Mouse (Mus musculus) cortical plate, adult 2 months (tissue): Measurements from ENCODE around the gene Skiv2l. TPM values are rescaled to one million over a fixed set of nuclear protein-coding genes. Genes with fewer than 3 reads are reported as not detected.
"Not testable (repeated sequence)": the region's sequence is repeated elsewhere in the genome, so short reads cannot be mapped to it uniquely, and the experiment has no call there.

Experiments used
- H3K27ac ChIP-seq: fragments of 200-500 bp; 2 replicates; pipeline ENCODE4 v1.5.1; 2012; ENCODE audit warnings: low read length, control low read depth, inconsistent platforms; ENCODE audit not compliant: insufficient read depth
- H3K4me1 ChIP-seq: fragments of 200-500 bp; 2 replicates; pipeline ENCODE4 v1.6.1; 2011; ENCODE audit warnings: low read length; ENCODE audit not compliant: control insufficient read depth, insufficient read depth
- H3K4me3 ChIP-seq: fragments of 200-500 bp; 2 replicates; pipeline ENCODE4 v1.5.1; 2011; ENCODE audit warnings: mild to moderate bottlenecking, low read length, control low read depth; ENCODE audit not compliant: insufficient read depth
- CTCF ChIP-seq: fragments of 200-500 bp; IDR thresholded peaks from 2 replicates; pipeline ENCODE4 v1.5.1; 2011; ENCODE audit warnings: mild to moderate bottlenecking, control low read depth, low read length; ENCODE audit not compliant: insufficient read depth; ENCODE audit errors: extremely low read depth
- POLR2A ChIP-seq: fragments of 200-500 bp; IDR thresholded peaks from 2 replicates; pipeline ENCODE4 v1.6.1; 2011; ENCODE audit warnings: mild to moderate bottlenecking, low read length, control low read depth; ENCODE audit not compliant: insufficient read depth; ENCODE audit errors: extremely low read depth
- polyA plus RNA-seq: library from polyadenylated mRNA; depleted of rRNA; stranded (reverse); fragments of >200 nt; gene quantifications from 2 replicates; pipeline ENCODE4 v1.2.3, GENCODE M21; 2012

Gene Skiv2l
- polyA plus RNA-seq, 1 experiment = 74.0 TPM

DNA sequence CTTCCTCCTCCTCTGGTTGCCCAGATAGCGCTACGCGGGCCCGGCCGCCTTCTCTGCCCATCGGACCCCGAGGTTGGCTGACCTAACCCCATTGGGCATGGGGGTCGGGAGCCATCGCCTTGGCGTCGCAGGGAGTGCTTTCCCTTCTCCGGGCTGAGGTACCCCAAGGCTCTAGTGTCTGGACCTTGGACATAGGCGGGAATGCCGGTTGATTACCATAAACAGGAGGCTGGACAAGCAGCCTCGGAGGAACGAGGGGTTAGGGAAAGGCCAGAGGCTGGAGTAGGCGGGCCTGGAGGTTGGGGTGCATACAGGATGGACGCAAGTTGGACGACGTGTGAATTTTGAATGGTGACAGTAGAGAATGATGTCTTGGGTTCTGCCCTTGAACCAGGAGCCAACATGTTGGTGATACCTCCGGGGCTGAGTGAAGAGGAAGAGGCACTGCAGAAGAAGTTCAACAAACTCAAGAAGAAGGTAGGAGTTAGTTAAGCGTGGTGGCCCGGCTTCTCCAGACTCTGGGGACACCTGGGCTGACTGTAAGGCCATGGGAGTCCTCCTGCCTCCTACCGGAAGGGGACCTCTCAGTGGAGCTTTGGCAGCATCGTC lies 611 bp upstream of the Skiv2l start:
- Histone ChIP-seq H3K4me3 (peak overlapping the region; percentile 88), H3K27ac (no peak overlapping the region), H3K4me1 (peaks cover 7% of the 10 kb centered on the region; the same call in 1 of the 2 replicates)
- TF ChIP-seq CTCF = no peak
- no peak for TF ChIP-seq POLR2A

DNA sequence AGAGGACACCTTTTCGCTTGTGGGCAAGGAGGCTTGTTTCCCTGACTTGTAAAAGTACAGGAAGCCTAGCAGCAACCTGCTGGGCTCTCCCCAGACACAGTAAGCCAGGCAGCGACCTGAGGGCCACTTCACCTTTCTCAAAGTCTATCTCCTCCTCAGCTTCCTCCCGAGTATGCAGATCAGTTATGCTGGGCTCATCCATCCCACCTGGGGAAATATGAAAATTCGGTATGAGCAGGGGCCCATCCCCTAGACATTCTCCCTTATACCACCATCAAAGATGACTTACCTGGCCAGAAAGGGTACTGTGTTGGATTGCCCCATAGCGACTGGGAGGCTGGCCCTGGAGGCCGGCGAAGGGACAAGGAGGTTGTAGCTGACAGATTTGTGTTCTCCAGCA lies 2.4 kb downstream of the Skiv2l start:
- no peak overlapping the region for H3K4me3 ChIP-seq
- no peak overlapping the region for H3K27ac ChIP-seq
- TF ChIP-seq CTCF (no peak), POLR2A (no peak)
- H3K4me1 ChIP-seq = peaks cover 7% of the 10 kb centered on the region; the same call in 1 of the 2 replicates

DNA sequence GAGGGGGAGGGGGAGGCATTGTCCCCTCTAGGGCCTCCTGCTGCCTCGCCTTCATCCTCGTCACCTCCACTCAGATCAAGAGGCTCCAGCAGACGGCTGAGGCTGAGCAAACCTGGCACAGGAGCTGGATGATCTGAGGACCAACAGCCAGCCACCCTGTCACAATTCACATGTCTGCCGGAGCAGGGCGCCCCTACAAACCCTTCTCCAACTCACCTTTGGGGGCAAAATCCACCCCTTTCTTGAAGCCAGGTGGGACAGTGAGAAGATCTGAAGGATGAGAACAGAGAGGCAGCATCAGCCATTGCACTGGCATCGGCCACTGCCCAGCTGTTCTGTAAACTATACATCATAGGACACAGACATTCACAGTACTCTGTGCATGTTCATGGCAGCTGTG lies 2.8 kb downstream of the Skiv2l start:
- H3K4me1 ChIP-seq = peaks cover 7% of the 10 kb centered on the region; the same call in 1 of the 2 replicates
- no peak for TF ChIP-seq POLR2A
- no peak for TF ChIP-seq CTCF
- no peak overlapping the region for H3K4me3 ChIP-seq
- no peak overlapping the region for H3K27ac ChIP-seq

DNA sequence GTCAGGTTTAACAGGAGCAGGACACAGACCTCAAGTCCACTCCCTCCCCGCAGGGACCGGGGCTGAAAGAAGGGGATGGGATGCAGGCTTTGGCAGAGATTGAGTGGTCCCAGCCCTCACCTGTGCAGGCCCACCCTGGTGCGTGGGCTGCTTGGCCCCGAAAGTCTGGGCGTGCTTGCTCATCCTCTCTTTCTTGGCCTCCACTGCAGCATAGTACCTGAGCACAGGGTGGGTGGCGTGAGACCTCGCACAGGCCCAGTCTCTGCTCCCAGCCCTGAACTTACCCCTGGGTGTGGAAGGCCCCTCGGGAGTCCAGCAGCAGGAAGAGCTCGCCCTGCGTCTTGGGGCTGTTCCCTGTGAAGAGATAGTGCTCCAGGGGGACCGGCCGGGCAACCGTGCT lies 5.1 kb downstream of the Skiv2l start:
- Histone ChIP-seq H3K27ac (no peak overlapping the region), H3K4me3 (no peak overlapping the region), H3K4me1 (peaks cover 3% of the 10 kb centered on the region; the same call in 1 of the 2 replicates)
- TF ChIP-seq CTCF (no peak), POLR2A (no peak)

DNA sequence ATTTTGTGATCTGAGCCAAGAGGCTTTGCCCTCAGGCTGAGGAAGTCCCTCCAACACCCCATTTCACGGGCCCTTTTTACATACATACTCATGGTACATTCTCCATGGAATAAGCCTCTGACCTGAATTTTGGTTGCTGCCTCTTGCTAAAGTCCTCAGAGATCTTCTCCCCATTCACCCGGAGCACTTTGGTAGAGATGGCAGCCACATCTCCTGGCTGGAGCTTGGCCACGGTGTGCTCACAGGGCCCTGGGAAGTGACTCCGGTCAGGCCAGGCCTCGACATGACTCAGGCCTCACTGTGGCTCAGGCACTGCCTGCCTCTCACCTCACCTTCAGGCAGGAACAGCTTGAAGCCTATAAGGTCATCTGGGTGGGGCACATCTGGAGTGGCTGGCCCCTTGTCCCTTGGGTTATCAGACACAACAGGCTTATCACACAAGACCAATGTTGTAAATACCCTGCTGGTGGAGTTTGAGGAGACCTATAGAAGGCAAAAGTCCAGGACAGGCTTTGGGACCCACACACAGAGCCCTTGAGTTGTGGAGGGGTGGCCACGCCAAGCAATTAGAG lies 9.2 kb downstream of the Skiv2l start:
- Histone ChIP-seq H3K27ac (no peak overlapping the region), H3K4me3 (no peak overlapping the region), H3K4me1 (no peaks in the 10 kb centered on the region; the same call in 1 of the 2 replicates)
- TF ChIP-seq POLR2A (no peak), CTCF (no peak)

DNA sequence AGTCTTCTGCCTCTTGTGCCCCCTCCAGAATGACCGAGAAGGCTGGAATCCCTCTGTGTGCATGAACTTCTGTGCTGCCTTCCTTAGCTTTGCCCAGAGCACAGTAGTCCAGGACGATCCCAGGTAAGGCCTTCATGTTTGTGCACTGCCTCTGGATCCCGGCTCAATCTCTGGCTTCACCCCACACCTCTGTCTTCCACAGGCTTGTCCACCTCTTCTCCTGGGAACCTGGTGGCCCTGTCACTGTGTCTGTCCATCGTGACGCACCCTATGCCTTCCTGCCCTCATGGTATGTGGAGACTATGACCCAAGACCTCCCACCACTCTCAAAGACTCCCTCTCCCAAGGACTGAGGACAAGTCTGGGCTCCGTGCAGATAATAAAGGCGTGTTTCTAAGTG lies 11.2 kb downstream of the Skiv2l start:
- TF ChIP-seq CTCF = no peak
- no peak for TF ChIP-seq POLR2A
- H3K27ac ChIP-seq = no peak overlapping the region
- H3K4me1 ChIP-seq = peaks cover 2% of the 10 kb centered on the region; the same call in 1 of the 2 replicates

DNA sequence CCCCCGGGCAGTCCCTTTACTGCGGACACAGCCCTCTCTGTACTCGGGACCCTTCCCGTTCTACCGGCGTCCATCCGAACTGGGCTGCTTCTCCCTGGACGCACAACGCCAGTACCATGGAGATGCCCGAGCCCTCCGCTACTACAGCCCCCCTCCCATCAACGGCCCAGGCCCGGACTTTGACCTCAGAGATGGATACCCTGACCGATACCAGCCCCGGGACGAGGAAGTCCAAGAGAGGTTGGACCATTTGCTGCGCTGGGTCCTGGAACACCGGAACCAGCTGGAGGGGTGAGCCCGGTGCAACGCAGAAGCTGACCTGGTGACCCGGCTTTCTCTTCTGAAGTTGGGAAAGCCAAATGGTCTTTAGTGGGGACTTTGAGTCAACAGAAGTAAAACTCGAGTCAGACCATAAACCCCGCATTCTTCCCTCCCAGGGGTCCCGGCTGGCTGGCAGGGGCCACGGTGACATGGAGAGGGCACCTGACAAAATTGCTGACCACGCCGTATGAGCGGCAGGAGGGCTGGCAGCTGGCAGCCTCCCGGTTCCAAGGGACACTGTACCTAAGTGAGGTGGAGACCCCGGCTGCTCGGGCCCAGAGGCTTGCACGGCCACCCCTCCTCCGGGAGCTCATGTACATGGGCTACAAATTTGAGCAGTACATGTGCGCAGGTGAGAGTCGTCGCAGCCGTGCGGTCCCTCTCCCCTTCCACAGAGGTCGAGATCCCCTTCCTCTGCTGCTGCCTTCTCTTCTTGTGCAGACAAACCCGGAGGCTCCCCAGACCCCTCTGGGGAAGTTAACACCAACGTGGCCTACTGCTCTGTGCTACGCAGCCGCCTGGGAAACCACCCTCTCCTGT lies 12.3 kb downstream of the Skiv2l start:
- Histone ChIP-seq H3K4me1 (peaks cover 2% of the 10 kb centered on the region; the same call in 1 of the 2 replicates), H3K27ac (peak overlapping the region; percentile 73), H3K4me3 (peak overlapping the region; percentile 97)
- TF ChIP-seq CTCF (no peak), POLR2A (no peak)

More for the DNA sequence above, 11.2 kb downstream of the Skiv2l start:
- no peak overlapping the region for H3K4me3 ChIP-seq

DNA sequence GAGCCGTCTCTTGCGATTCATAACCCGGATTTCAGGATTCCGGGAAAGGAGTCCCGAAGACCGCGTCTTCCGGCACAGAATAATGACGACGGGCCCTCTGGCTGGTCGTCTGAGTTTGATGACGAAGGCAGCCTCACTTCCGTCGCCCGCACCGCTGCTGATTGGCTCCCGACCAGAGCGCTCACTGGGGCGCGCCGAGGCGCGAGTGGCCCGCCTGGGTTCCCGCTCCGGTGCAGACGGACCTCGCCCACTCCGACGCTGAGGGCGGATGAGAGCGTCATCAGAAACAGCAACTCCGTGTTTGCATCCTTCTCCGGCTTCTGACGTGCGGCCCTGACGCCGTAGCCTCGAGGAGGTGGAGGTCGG lies 13.2 kb downstream of the Skiv2l start, which contains the start of the genes Stk19 and Dxo:
Gene Stk19, minus strand, starts transcription at position 90 of the 366 bp plus-strand sequence.
Gene Dxo, plus strand, starts transcription at position 164 of the 366 bp plus-strand sequence.
- TF ChIP-seq POLR2A = peak; percentile 80
- no peak for TF ChIP-seq CTCF
- Histone ChIP-seq H3K4me1 (peaks cover 2% of the 10 kb centered on the region; the same call in 1 of the 2 replicates), H3K4me3 (peak within 1 kb of the TSS; percentile 97), H3K27ac (peak within 1 kb of the TSS; percentile 73)

DNA sequence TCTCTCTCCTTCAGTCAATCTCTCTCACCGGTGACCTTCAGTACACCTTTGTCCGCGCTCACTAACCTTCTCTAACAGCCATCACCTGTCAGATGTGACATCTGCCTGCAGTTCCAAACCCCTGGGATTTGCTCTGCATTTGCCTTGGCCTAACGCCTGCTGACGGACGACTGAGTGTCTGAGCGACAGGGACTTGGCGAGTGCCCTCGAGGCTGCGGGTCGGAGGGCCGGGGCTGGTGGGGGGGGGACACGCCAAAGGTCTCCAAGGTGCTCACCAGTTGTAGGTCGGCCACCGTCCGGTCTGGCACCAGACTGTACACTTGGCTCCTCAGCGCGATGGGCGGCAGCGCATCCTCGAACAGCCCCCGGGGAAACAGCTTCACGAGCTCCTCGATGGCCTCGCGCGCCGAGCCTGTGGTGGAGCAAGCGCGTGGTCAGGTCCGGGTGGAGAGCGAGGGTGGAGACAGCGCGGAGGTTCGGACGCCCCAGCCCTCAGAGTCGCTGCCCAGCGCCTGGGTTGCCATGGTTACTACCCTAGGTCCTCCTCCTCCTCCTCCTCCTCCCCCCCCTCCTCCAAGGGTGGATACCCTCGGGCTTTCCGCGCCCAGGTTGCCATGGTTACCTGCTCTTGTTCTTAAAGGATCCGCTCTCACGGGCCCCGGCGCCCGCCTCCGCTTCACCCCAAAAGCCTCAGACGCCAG lies 13.7 kb downstream of the Skiv2l start:
- TF ChIP-seq CTCF = no peak
- TF ChIP-seq POLR2A = no peak; the same call in 1 of the 2 replicates
- Histone ChIP-seq H3K27ac (peak overlapping the region; percentile 48; the same call in 1 of the 2 replicates), H3K4me1 (peaks cover 2% of the 10 kb centered on the region; the same call in 1 of the 2 replicates), H3K4me3 (peak overlapping the region; percentile 97)

DNA sequence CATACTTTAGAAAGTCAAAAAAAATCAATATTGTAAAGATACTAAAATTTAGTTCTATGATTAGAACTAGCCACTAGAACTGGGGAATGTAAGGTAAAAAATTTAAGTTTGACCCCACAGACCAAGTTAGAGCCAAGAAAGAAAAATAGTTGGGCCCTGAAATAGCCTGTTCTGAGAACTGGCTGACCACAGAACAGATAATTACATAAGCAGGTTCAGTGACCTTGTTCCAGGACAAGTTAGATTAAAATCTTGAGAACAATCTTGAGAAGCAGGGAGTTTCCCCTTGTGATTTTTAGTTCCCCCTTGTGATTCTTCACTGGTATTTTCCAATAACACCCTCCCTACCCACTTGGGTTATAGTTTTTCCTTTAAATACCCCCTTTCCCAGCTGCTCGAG lies 19.2 kb downstream of the Skiv2l start:
- H3K4me3 ChIP-seq, H3K4me1 ChIP-seq, H3K27ac ChIP-seq: not testable (repeated sequence)
